ENCODE assay signal across 8 mouse cellular contexts in genomic region chr14:29696131-29696530, GRCm38 (mm10). TPM values are rescaled to one million over a fixed set of nuclear protein-coding genes. Genes with fewer than 3 reads are reported as not detected.
DNase-seq lines count a peak whose midpoint lies in the region; ATAC-seq lines count a peak whose summit lies in the region.

No protein-coding gene starts in this region.

- ATAC-seq in megakaryocyte progenitor cell, adult 5-6 weeks (replicated peaks; ENCODE audit: poor library complexity): 0 out of 2 replicates have a peak, but pooled peaks have one; percentile 44

- DNase-seq in urinary bladder, postnatal 14 days (ENCODE audit: low spot score): peak; percentile 21
- no peak for DNase-seq in urinary bladder, postnatal 4 days (ENCODE audit: low spot score in 2 of 2)
- peak; percentile 55 to 73 for DNase-seq in cerebellum, postnatal 36 days
- DNase-seq in frontal cortex, postnatal 25 days (ENCODE audit: low spot score in 2 of 2): peak; percentile 46 to 53
- peak; percentile 63 for DNase-seq in layer of hippocampus, adult 9-11 months
- DNase-seq in right cerebral cortex, postnatal 4 days: peak; percentile 57
- DNase-seq in spleen, adult 12 weeks (ENCODE audit: low spot score): no peak

RNA-seq across cellular contexts. Expression of gene Cacna2d3, which starts 25.5 kb away (rescaled TPM):
- total RNA-seq in megakaryocyte progenitor cell, adult 5-6 weeks (2015): not detected in 2 replicates
- not detected in 2 replicates for total RNA-seq in megakaryocyte progenitor cell, adult 5-6 weeks (2017)

Comparison
In these comparisons a context has a peak if more than half of its experiments do, and no peak if none do; other contexts are left out.
1. DNase-seq: peak in urinary bladder, postnatal 14 days (single experiment), cerebellum, postnatal 36 days (2 of 2), frontal cortex, postnatal 25 days (2 of 2), layer of hippocampus, adult 9-11 months (single experiment) and right cerebral cortex, postnatal 4 days (single experiment); none in urinary bladder, postnatal 4 days (0 of 2) and spleen, adult 12 weeks (single experiment).